Mouse (Mus musculus) limb, embryonic 11.5 days (tissue): ENCODE results near the gene Ltb4r2. TPM values are rescaled to one million over a fixed set of nuclear protein-coding genes. Genes with fewer than 3 reads are reported as not detected.
"Not testable (repeated sequence)": the region's sequence is repeated elsewhere in the genome, so short reads cannot be mapped to it uniquely, and the experiment has no call there.

Experiments used
- ATAC-seq: fragments of 200-750 bp; cut with Nextera tagmentation; 2 replicates; pipeline ENCODE4 v1.8.0; 2017; ENCODE audit warnings: low read depth; ENCODE audit not compliant: insufficient number of reproducible peaks, low FRiP score, low TSS enrichment
- DNase-seq: peaks from one replicate; pipeline ENCODE4 v3.0.0-alpha.2; 2015; ENCODE audit warnings: low spot score
- H3K27ac ChIP-seq: fragments of 300-500 bp; sonication (generic); replicated peaks from 2 replicates; pipeline ENCODE4 v1.5.1; 2014; ENCODE audit warnings: low read depth, mild to moderate bottlenecking, low read length
- H3K27me3 ChIP-seq: fragments of 300-500 bp; sonication (generic); 2 replicates; pipeline ENCODE4 v1.6.1; 2014; ENCODE audit warnings: mild to moderate bottlenecking, low read length, mixed read lengths; ENCODE audit not compliant: control insufficient read depth, insufficient read depth
- H3K36me3 ChIP-seq: fragments of 300-500 bp; sonication (generic); 2 replicates; pipeline ENCODE4 v1.6.1; 2014; ENCODE audit warnings: mild to moderate bottlenecking, low read length, moderate library complexity, mixed read lengths; ENCODE audit not compliant: control insufficient read depth, insufficient read depth
- H3K4me1 ChIP-seq: fragments of 300-500 bp; sonication (generic); 2 replicates; pipeline ENCODE4 v1.6.1; 2014; ENCODE audit warnings: low read length, mixed read lengths; ENCODE audit not compliant: control insufficient read depth, insufficient read depth
- H3K4me2 ChIP-seq: fragments of 300-500 bp; sonication (generic); 2 replicates; pipeline ENCODE4 v1.6.1; 2014; ENCODE audit warnings: low read depth, mild to moderate bottlenecking, moderate library complexity; ENCODE audit not compliant: severe bottlenecking
- H3K4me3 ChIP-seq: fragments of 300-500 bp; sonication (generic); 2 replicates; pipeline ENCODE4 v1.5.1; 2014; ENCODE audit warnings: low read depth, low read length
- H3K9ac ChIP-seq: fragments of 300-500 bp; sonication (generic); 2 replicates; pipeline ENCODE4 v1.6.1; 2014; ENCODE audit warnings: mild to moderate bottlenecking, low read length
- H3K9me3 ChIP-seq: fragments of 300-500 bp; sonication (generic); 2 replicates; pipeline ENCODE4 v1.6.1; 2016; ENCODE audit warnings: low read length; ENCODE audit not compliant: control insufficient read depth
- WGBS: fragments of 180-500 bp; shearing (Covaris S2); extraction: QIAGEN DNeasy Blood & Tissue Kit; methylation state at CpG from one replicate; pipeline ENCODE4 v1.1.7; 2014; 5-methylcytosine and 5-hydroxymethylcytosine counted together
- polyA plus RNA-seq: library from polyadenylated mRNA; unstranded; fragments of >200 nt; fragmentation: Nextera tagmentation; extraction: Ambion mirVana; gene quantifications from 2 replicates; pipeline ENCODE4 v1.2.1, GENCODE M21; 2014

Ltb4r2 gene
- polyA plus RNA-seq, 1 experiment from 2014 or later, result 0.39 TPM

- Histone ChIP-seq H3K27ac (0 out of 2 replicates have a peak within 1 kb of the TSS, but pooled peaks have one; percentile 2), H3K36me3 (peaks cover 9% of the 10 kb centered on the region; the same call in 1 of the 2 replicates)
- peak; percentile 96 for DNase-seq
Measured at GRCm38 (mm10) chr14:55745180-55745860, 15.9 kb upstream of the Ltb4r2 start, which contains the start of the genes Dhrs1 and Nop9. TSS of gene Dhrs1 (minus strand) at chr14:55745690. TSS of gene Nop9 (plus strand) at chr14:55745693.

GRCm38 (mm10) chr14:55745861-55746237, 15.4 kb upstream of the Ltb4r2 start:
- Histone ChIP-seq H3K9me3 (no peaks in the 10 kb centered on the region), H3K4me3 (peak overlapping the region; percentile 93), H3K36me3 (peaks cover 9% of the 10 kb centered on the region; the same call in 1 of the 2 replicates), H3K9ac (peak overlapping the region; percentile 76), H3K27ac (0 out of 2 replicates have a peak overlapping the region, but pooled peaks have one; percentile 2), H3K4me2 (peak overlapping the region; percentile 73), H3K4me1 (peaks cover 10% of the 10 kb centered on the region), H3K27me3 (no peaks in the 10 kb centered on the region; the same call in 1 of the 2 replicates)
- under 1% methylated on average over 31 of the region's 31 CpGs for WGBS
- DNase-seq (no peak), ATAC-seq (no peak; the same call in 1 of the 2 replicates)

More at GRCm38 (mm10) chr14:55745180-55745860, 15.9 kb upstream of the Ltb4r2 start, which contains the start of the genes Dhrs1 and Nop9:
- Histone ChIP-seq H3K9me3 (no peaks in the 10 kb centered on the region), H3K4me1 (peaks cover 10% of the 10 kb centered on the region), H3K4me3 (peak within 1 kb of the TSS; percentile 93), H3K27me3 (no peaks in the 10 kb centered on the region; the same call in 1 of the 2 replicates), H3K4me2 (peak within 1 kb of the TSS; percentile 73), H3K9ac (peak within 1 kb of the TSS; percentile 76)
- peak; percentile 81 for ATAC-seq
- WGBS, result 1% methylated on average over 45 of the region's 48 CpGs

GRCm38 (mm10) chr14:55747051-55747847, 14.0 kb upstream of the Ltb4r2 start:
- DNase-seq (no peak), ATAC-seq (no peak)
- Histone ChIP-seq H3K9me3 (no peaks in the 10 kb centered on the region), H3K4me1 (peaks cover 10% of the 10 kb centered on the region), H3K36me3 (peaks cover 12% of the 10 kb centered on the region; the same call in 1 of the 2 replicates), H3K4me3 (no peak overlapping the region), H3K27ac (no peak overlapping the region), H3K4me2 (peak overlapping the region; percentile 73; the same call in 1 of the 2 replicates), H3K27me3 (no peaks in the 10 kb centered on the region; the same call in 1 of the 2 replicates), H3K9ac (no peak overlapping the region)
- 90% methylated on average over 10 of the region's 10 CpGs for WGBS

GRCm38 (mm10) chr14:55757566-55757965, 3.7 kb upstream of the Ltb4r2 start:
- Histone ChIP-seq H3K4me3 (no peak overlapping the region), H3K36me3 (peaks cover 11% of the 10 kb centered on the region; the same call in 1 of the 2 replicates), H3K9ac (no peak overlapping the region), H3K4me1 (peaks cover 4% of the 10 kb centered on the region; the same call in 1 of the 2 replicates), H3K9me3 (no peaks in the 10 kb centered on the region), H3K4me2 (no peak overlapping the region), H3K27me3 (peaks cover 11% of the 10 kb centered on the region), H3K27ac (no peak overlapping the region)
- ATAC-seq, result no peak
- no peak for DNase-seq
- WGBS, result 89% methylated on average over 6 of the region's 6 CpGs

- 25% methylated on average over 8 of the region's 8 CpGs for WGBS
- Histone ChIP-seq H3K9me3 (no peaks in the 10 kb centered on the region), H3K27ac (no peak within 1 kb of the TSS), H3K27me3 (peaks cover 11% of the 10 kb centered on the region), H3K4me1 (peaks cover 7% of the 10 kb centered on the region; the same call in 1 of the 2 replicates), H3K4me2 (no peak within 1 kb of the TSS), H3K9ac (no peak within 1 kb of the TSS), H3K36me3 (peaks cover 11% of the 10 kb centered on the region; the same call in 1 of the 2 replicates), H3K4me3 (no peak within 1 kb of the TSS)
- peak; percentile 66 for DNase-seq
- no peak for ATAC-seq
Measured at GRCm38 (mm10) chr14:55758363-55758784, 2.9 kb upstream of the Ltb4r2 start, which contains the start of gene Cideb. TSS of gene Cideb (minus strand) at chr14:55758458.

GRCm38 (mm10) chr14:55760156-55760555, 1.1 kb upstream of the Ltb4r2 start:
- DNase-seq, result peak; percentile 94
- H3K9ac ChIP-seq, H3K4me1 ChIP-seq, H3K9me3 ChIP-seq, H3K36me3 ChIP-seq, H3K4me3 ChIP-seq, H3K27ac ChIP-seq: not testable (repeated sequence)
- WGBS, result under 1% methylated on average over 6 of the region's 6 CpGs
- Histone ChIP-seq H3K4me2 (peak overlapping the region; percentile 35), H3K27me3 (peaks cover 11% of the 10 kb centered on the region)
- 0 out of 2 replicates have a peak, but pooled peaks have one; percentile 24 for ATAC-seq

GRCm38 (mm10) chr14:55762001-55762821, 983 bp downstream of the Ltb4r2 start:
- peaks cover 17% of the 10 kb centered on the region for H3K27me3 ChIP-seq
- H3K27ac ChIP-seq, result no peak overlapping the region
- H3K4me3 ChIP-seq, result peak overlapping the region; percentile 51
- under 1% methylated on average over 77 of the region's 77 CpGs for WGBS
- ATAC-seq (peak; percentile 68), DNase-seq (peak; percentile 77)
- H3K36me3 ChIP-seq, result no peaks in the 10 kb centered on the region
- peaks cover 7% of the 10 kb centered on the region; the same call in 1 of the 2 replicates for H3K4me1 ChIP-seq
- peak overlapping the region; percentile 93 for H3K4me2 ChIP-seq
- H3K9ac ChIP-seq, result peak overlapping the region; percentile 70
- H3K9me3 ChIP-seq, result no peaks in the 10 kb centered on the region
